Mouse (Mus musculus) erythroblast, adult 5-6 weeks (primary cell): ENCODE data around the gene Nat8f2. TPM values are rescaled to one million over a fixed set of nuclear protein-coding genes. Genes with fewer than 3 reads are reported as not detected.

Experiments used
- ATAC-seq: replicated peaks from 2 replicates; pipeline ENCODE4 v1.8.0; 2016; ENCODE audit warnings: moderate number of reproducible peaks, mild to moderate bottlenecking, moderate TSS enrichment, inconsistent platforms; ENCODE audit not compliant: poor library complexity, low FRiP score, severe bottlenecking
- total RNA-seq, 2 experiments: library from RNA; stranded (forward) in 1 of 2; stranded (reverse) in 1 of 2; fragments of 150-400 nt in 1 of 2; fragments of 200-764, 138-1000 nt in 1 of 2; gene quantifications; 2 replicates each; pipeline versions ENCODE4 v1.2.3 to v1.2.4; 2015 to 2017; ENCODE audit warnings: low replicate concordance in 2 of 2

The Nat8f2 gene
- total RNA-seq, 2 experiments from 2014 or later = not detected

DNA sequence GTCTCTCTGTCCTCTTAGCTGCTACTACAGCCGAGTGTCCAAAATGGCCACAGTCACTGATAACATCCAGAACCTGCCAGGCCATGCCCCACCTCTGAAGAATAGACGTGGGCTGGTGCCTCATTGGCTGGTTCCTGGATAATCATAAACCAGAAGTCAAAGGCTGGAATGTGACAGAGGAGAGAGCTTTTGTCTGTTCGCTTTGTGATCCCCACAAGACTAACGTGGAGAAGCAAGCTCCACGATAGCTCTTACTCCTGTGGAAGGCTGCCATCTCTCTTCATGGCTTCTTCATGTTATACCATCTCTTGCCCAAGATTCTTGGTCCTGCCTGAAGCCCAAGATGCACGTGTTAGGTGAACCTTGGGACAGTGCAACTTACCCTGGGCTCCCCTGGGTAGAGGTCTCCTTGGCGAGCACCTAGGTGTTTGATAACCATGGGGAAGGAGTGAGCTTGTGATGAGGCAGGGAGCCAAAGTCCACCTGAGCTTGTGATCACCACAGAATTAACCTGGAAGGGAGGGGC, 37.1 kb downstream of the Nat8f2 start, which contains the start of gene Nat8:
TSS of gene Nat8 (minus strand) at position 287 of the 526 bp plus-strand sequence.
- ATAC-seq = no peak

DNA sequence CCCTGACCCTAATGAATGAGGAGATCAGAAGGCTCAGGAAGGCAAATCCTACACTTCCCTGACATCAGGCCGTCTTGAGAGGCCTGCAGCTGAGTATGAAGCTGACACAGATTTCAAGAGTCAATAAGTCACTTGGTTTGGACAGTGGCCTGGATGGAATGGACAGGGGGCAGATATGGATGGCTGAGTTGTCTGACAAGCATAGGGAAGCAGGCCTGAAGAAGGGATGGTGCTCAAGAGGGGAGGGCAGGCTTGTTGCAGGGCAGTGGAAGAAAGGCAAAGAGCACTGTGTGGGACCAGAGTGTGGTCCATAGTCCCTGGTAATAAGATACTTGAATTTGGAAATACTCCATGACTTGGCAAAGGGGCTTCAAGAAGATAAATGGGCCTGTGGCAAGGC, 39.5 kb downstream of the Nat8f2 start:
- no peak for ATAC-seq

DNA sequence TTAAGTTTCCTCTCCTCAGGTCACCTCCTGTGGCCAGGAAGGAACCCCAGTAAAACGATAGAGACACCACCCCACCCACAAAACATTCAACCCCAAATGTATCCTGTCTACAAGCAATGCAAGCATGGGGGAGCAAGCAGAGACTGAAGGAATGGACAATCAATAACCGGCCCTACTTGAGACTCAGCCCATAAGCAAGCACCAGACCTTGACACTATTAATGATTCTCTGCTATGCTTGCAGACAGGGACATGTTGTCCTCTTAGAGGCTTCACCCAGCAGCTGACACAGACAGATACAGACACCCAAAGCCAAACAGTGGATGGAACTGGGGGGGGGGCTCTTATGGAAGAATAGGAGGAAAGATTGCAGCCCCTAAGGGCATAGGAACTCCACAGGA, 43.1 kb downstream of the Nat8f2 start:
- ATAC-seq = no peak

DNA sequence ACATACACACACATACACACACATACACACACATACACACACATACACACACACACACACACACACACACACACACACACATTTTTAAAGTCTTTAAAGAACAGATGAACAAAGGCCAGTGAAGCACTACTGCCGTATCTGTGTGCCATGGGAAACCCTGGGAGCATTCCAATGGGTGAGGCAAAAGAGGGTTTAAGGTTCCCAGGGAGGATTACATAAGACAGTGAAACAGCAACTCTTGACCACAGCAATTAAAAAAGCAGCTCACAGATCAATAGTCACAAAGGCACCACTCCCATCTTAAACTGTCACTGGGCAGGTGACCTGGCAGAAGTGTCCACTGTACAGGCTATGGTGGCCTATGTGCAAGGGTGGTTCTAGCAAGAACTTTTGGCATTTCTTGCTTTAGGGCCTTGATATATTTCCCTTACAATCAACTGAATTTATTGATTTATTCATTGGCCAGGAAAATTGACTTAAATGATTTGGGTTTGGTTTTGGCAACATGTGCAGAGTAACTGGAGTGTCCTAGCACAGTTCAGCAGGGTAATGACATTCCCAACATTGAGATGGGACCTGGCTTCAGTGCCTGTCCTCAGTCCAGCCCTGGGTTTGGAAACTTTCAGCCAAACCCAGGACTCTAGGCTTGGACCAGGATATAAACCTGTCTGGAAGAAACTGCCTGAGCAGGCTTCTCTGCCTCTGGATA, 45.4 kb downstream of the Nat8f2 start:
- ATAC-seq = no peak

DNA sequence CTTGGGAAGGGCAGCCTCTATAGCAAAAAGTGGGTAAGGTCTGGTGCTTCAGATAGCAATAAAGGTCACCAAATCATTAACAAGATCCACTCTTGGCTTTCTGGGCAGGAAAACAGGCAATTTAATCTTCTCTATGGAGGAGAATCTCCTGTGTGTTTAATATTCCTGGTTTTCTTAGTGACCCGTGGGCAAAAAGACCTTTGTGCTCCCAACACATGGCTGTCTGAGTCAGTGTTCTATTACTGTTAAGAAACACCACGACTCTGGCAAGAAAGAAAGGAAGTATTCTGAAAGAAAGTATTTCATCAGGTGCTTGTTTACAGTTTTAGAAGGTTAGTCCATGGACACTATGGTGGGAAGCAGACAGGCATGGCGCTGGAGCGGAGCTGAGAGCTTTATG, 46.7 kb downstream of the Nat8f2 start:
- ATAC-seq = no peak

DNA sequence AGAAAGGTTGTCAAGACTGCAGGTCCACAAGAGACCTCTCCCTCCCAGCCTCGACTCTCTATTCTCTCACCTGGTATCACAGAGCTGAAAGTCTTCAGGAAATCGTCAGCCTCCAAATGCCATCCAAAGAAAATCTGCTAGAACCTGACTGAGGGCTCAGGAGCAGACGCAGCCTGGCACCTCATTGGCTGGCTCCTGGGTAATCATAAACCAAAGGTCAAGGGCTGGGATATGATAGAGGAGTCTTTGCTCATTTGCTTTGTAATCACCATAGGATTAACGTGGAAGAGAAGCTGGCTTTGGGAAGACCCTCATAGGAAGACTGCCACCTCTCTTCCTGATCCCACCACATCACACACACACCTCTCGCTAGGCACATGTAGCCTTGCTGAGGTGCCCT, 48.1 kb downstream of the Nat8f2 start, which contains the start of the genes Nat8f6 and Nat8f5:
TSS of gene Nat8f6 (minus strand) at position 118 of the 400 bp plus-strand sequence.
TSS of gene Nat8f5 (minus strand) at position 136 of the 400 bp plus-strand sequence.
- ATAC-seq = no peak

DNA sequence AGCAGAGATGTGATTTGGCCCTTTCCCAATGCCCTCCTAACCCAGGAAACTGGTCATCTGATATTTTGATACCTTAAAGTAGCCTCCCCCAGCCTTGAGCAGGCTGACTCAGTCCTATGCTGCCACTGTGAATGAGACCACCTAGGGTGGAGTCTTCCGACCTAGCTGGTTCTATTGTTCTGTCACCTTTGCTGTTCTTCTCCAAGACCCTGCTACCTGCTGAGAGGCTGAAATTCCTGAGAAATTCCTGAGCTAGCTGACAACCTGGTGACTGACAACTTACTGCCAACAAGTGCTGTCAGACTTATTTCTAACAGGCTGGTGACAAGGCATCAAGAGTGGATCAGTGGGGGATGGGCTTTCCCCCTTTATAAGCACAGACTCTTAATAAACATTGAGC, 50.6 kb downstream of the Nat8f2 start:
- ATAC-seq = no peak

Other genes starting within 250 kb of the Nat8f2 start
- not detected in 2 replicates for gene Nat8f7, start 156.0 kb downstream of the Nat8f2 start, total RNA-seq (2015; ENCODE audit: low replicate concordance)
- not detected in 2 replicates for gene Nat8f7, start 156.0 kb downstream of the Nat8f2 start, total RNA-seq (2017; ENCODE audit: low replicate concordance)
- gene Nat8f3, start 103.4 kb downstream of the Nat8f2 start, total RNA-seq (2015; ENCODE audit: low replicate concordance) = not detected in 2 replicates
- gene Nat8f3, start 103.4 kb downstream of the Nat8f2 start, total RNA-seq (2017; ENCODE audit: low replicate concordance) = not detected in 2 replicates
- gene Nat8f6, start 48.2 kb downstream of the Nat8f2 start, total RNA-seq (2015; ENCODE audit: low replicate concordance) = not detected in 2 replicates
- 1.3 TPM in 1 of 2 replicates, not detected in the other for gene Nat8f6, start 48.2 kb downstream of the Nat8f2 start, total RNA-seq (2017; ENCODE audit: low replicate concordance)
- gene Nat8f5, start 48.2 kb downstream of the Nat8f2 start, total RNA-seq (2015; ENCODE audit: low replicate concordance) = not detected in 2 replicates
- not detected in 2 replicates for gene Nat8f5, start 48.2 kb downstream of the Nat8f2 start, total RNA-seq (2017; ENCODE audit: low replicate concordance)
- gene Nat8, start 37.1 kb downstream of the Nat8f2 start, total RNA-seq (2015; ENCODE audit: low replicate concordance) = not detected in 2 replicates
- not detected in 2 replicates for gene Nat8, start 37.1 kb downstream of the Nat8f2 start, total RNA-seq (2017; ENCODE audit: low replicate concordance)
- gene Nat8f4, start 35.7 kb upstream of the Nat8f2 start, total RNA-seq (2015; ENCODE audit: low replicate concordance) = not detected in 2 replicates
- 0.56 TPM in 1 of 2 replicates, not detected in the other for gene Nat8f4, start 35.7 kb upstream of the Nat8f2 start, total RNA-seq (2017; ENCODE audit: low replicate concordance)
- gene Tprkb, start 42.7 kb upstream of the Nat8f2 start, total RNA-seq (2015; ENCODE audit: low replicate concordance) = 7.3 and 10.4 TPM in 2 replicates
- 4.3 and 11.9 TPM in 2 replicates for gene Tprkb, start 42.7 kb upstream of the Nat8f2 start, total RNA-seq (2017; ENCODE audit: low replicate concordance)
- gene Nat8f1, start 46.5 kb upstream of the Nat8f2 start, total RNA-seq (2015; ENCODE audit: low replicate concordance) = not detected in 2 replicates
- gene Nat8f1, start 46.5 kb upstream of the Nat8f2 start, total RNA-seq (2017; ENCODE audit: low replicate concordance) = 0.42 and 4.8 TPM in 2 replicates
- 64.8 and 77.0 TPM in 2 replicates for gene Dusp11, start 92.5 kb upstream of the Nat8f2 start, total RNA-seq (2015; ENCODE audit: low replicate concordance)
- 34.7 and 35.2 TPM in 2 replicates for gene Dusp11, start 92.5 kb upstream of the Nat8f2 start, total RNA-seq (2017; ENCODE audit: low replicate concordance)
- not detected in 2 replicates for gene Figla, start 147.0 kb upstream of the Nat8f2 start, total RNA-seq (2015; ENCODE audit: low replicate concordance)
- gene Figla, start 147.0 kb upstream of the Nat8f2 start, total RNA-seq (2017; ENCODE audit: low replicate concordance) = not detected in 2 replicates
- 126 and 151 TPM in 2 replicates for gene Add2, start 159.5 kb upstream of the Nat8f2 start, total RNA-seq (2015; ENCODE audit: low replicate concordance)
- 256 and 310 TPM in 2 replicates for gene Add2, start 159.5 kb upstream of the Nat8f2 start, total RNA-seq (2017; ENCODE audit: low replicate concordance)